Mouse (Mus musculus) kidney, postnatal 14 days (tissue): ENCODE measurements around the gene Gm15319.
A peak's percentile ranks its signal among the peaks of the same experiment; 100 is the strongest.
"Not testable (repeated sequence)": the region's sequence is repeated elsewhere in the genome, so short reads cannot be mapped to it uniquely, and the experiment has no call there.

Source experiments
- DNase-seq: peaks from one replicate; pipeline ENCODE4 v3.0.0; 2022; ENCODE audit warnings: mixed read lengths

Gm15319 gene

GRCm38 (mm10) chr8:20296803-20297702 is 66.0 kb downstream of the Gm15319 start:
- peak; percentile 89 for DNase-seq

GRCm38 (mm10) chr8:20295881-20296280 is 67.1 kb downstream of the Gm15319 start:
- not testable (repeated sequence) for DNase-seq

GRCm38 (mm10) chr8:20294826-20295225 is 68.2 kb downstream of the Gm15319 start:
- DNase-seq, result peak; percentile 12

- DNase-seq, result peak; percentile 10
Measured at GRCm38 (mm10) chr8:20293966-20294365, 69.0 kb downstream of the Gm15319 start.

GRCm38 (mm10) chr8:20290015-20290414 is 73.0 kb downstream of the Gm15319 start:
- not testable (repeated sequence) for DNase-seq

- peak; percentile 19 for DNase-seq
Measured at GRCm38 (mm10) chr8:20288878-20289277, 74.1 kb downstream of the Gm15319 start.

GRCm38 (mm10) chr8:20287706-20288105 is 75.3 kb downstream of the Gm15319 start:
- peak; percentile 4 for DNase-seq
